Mouse (Mus musculus): ENCODE results near the gene Anp32a. TPM values are rescaled to one million over a fixed set of nuclear protein-coding genes. Genes with fewer than 3 reads are reported as not detected.
A peak's percentile ranks its signal among the peaks of the same experiment; 100 is the strongest.

Gene Anp32a
- polyA plus RNA-seq, 1 experiment from 2014 or later, result 135 TPM

DNA sequence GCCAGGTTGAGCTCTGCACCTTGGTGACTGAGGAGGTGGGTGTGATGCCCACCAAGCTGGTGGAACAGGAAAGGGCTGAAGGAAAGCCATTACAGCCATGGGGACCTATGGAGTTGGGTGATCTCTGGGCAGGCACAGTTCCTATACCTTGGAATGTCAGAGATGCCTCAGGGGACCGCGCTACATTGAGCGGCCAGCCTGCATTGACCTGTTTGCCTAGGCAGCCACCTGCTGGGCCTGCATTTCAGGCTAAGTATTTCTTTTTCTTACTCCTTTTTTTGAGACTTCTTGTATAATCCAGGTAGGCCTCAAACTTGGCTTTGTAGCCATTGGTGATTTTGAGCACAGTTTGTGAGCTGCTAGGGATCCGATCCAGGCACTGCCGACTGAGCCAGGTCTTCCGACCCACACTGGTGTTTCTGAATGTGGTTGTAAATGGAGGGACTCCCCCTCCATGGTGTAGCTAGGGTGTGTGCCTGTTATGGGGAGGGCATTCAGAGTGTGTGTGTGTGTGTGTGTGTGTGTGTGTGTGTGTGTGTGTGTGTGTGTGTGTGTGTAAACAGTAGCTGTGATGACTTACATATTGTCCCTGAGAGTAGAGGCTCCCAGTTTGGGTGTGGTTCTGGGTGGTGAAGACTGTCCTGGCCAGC, 27.3 kb downstream of the Anp32a start:
- H3K36me3 ChIP-seq (ENCODE audit: insufficient read depth), result peaks cover 23% of the 10 kb centered on the region
- H3K4me1 ChIP-seq (ENCODE audit: insufficient read depth), result peaks cover 68% of the 10 kb centered on the region
- peak overlapping the region; percentile 78 for H3K27ac ChIP-seq (ENCODE audit: low read depth)
- H3K4me3 ChIP-seq (ENCODE audit: low read depth, low read length), result no peak overlapping the region
- TF ChIP-seq CTCF (IDR thresholded peaks at IDR 0.05; ENCODE audit: low read depth), result no peak
- H3K9me3 ChIP-seq (ENCODE audit: low read depth, low read length), result no peaks in the 10 kb centered on the region
- H3K27me3 ChIP-seq (ENCODE audit: insufficient read depth, low read length), result no peaks in the 10 kb centered on the region
- H3K9ac ChIP-seq, result peak overlapping the region; percentile 18; the same call in 1 of the 2 replicates
- no peak overlapping the region for H3K4me2 ChIP-seq
- no peak for DNase-seq
- ATAC-seq (ENCODE audit: insufficient read depth), result no peak
- 73% methylated on average over 6 of the region's 6 CpGs for WGBS

GRCm38 (mm10) chr9:62369172-62369571, 28.1 kb downstream of the Anp32a start:
- Histone ChIP-seq H3K27ac (ENCODE audit: low read depth) (no peak overlapping the region), H3K4me2 (no peak overlapping the region), H3K4me3 (ENCODE audit: low read depth, low read length) (no peak overlapping the region), H3K4me1 (ENCODE audit: insufficient read depth) (peaks cover 65% of the 10 kb centered on the region), H3K9ac (no peak overlapping the region), H3K9me3 (ENCODE audit: low read depth, low read length) (no peaks in the 10 kb centered on the region), H3K36me3 (ENCODE audit: insufficient read depth) (peaks cover 31% of the 10 kb centered on the region), H3K27me3 (ENCODE audit: insufficient read depth, low read length) (no peaks in the 10 kb centered on the region)
- 64% methylated on average over 6 of the region's 6 CpGs for WGBS
- no peak for DNase-seq
- no peak for TF ChIP-seq CTCF (IDR thresholded peaks at IDR 0.05; ENCODE audit: low read depth)
- ATAC-seq (ENCODE audit: insufficient read depth), result no peak

GRCm38 (mm10) chr9:62370186-62370585, 29.1 kb downstream of the Anp32a start:
- no peak overlapping the region for H3K4me2 ChIP-seq
- peaks cover 57% of the 10 kb centered on the region for H3K4me1 ChIP-seq (ENCODE audit: insufficient read depth)
- DNase-seq, result no peak
- peaks cover 40% of the 10 kb centered on the region for H3K36me3 ChIP-seq (ENCODE audit: insufficient read depth)
- no peaks in the 10 kb centered on the region for H3K9me3 ChIP-seq (ENCODE audit: low read depth, low read length)
- H3K27ac ChIP-seq (ENCODE audit: low read depth), result no peak overlapping the region
- no peak overlapping the region for H3K4me3 ChIP-seq (ENCODE audit: low read depth, low read length)
- no peak overlapping the region for H3K9ac ChIP-seq
- ATAC-seq (ENCODE audit: insufficient read depth), result no peak
- TF ChIP-seq CTCF (IDR thresholded peaks at IDR 0.05; ENCODE audit: low read depth), result no peak
- WGBS, result 64% methylated on average over 9 of the region's 9 CpGs
- no peaks in the 10 kb centered on the region for H3K27me3 ChIP-seq (ENCODE audit: insufficient read depth, low read length)

DNA sequence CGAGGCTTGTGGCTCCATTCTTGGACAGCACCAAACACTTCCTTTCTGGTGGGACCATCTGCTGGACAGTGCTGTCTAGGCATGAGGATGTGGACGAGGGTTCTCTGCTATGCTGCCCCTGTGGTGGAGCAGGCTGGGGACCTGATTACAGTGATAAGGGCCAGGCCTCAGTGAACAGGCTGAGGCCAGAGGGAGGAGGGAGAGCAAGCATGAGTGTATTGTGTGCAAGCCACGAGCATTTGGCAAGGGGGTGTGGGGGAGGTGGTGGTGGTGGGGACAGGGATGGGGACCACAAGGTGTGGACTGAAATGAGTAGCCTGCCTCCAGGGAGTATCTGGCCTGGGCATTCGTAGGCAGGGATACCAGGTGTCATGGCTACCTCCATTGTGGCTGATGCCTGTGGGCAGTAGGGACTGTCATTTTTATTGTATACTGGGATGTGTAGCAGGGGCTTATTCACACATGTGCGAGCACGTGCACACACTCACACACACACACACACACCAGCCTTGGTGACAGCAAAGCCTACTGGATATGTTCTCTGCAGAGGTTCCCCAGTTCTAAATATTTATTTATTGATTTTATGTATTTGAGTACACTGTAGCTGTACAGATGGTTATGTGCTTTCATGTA, 29.7 kb downstream of the Anp32a start:
- TF ChIP-seq CTCF (IDR thresholded peaks at IDR 0.05; ENCODE audit: low read depth), result no peak
- peaks cover 51% of the 10 kb centered on the region; the same call in 1 of the 2 replicates for H3K4me1 ChIP-seq (ENCODE audit: insufficient read depth)
- no peak for ATAC-seq (ENCODE audit: insufficient read depth)

DNA sequence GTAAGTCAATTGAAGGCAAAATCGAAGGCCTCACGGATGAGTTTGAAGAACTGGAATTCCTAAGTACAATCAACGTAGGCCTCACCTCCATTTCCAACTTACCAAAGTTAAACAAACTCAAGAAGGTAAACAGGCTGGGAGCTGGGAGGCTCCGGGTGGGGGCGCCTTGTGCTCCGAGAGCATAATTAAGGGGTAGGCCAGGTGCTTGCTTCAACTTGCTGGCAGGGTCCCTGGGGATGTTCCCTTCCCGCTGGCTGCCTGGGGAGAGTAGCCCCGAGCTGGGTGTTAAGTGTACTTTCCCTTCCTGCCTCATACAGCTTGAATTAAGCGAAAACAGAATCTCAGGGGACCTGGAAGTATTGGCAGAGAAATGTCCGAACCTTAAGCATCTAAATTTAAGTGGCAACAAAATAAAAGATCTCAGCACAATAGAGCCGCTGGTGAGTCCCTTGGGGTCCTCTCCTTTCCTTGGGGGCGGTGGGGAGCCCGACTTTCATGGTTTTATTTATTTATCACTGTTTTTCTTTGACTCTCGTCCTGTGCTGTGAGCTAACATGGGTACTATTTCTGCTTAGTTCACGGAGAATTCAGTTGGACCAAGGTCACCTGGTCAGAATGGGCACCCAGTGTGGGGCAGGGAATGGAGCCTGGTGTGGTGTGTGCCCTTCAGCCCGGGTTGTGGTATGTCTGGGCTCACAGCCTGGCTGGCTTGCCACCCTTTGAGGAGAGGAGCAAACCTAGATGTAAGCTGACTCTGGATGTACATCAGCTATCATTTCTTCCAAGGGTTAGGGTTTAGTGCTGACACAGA, 30.9 kb downstream of the Anp32a start:
- Histone ChIP-seq H3K4me1 (ENCODE audit: insufficient read depth) (peaks cover 39% of the 10 kb centered on the region; the same call in 1 of the 2 replicates), H3K9me3 (ENCODE audit: low read depth, low read length) (no peaks in the 10 kb centered on the region), H3K4me3 (ENCODE audit: low read depth, low read length) (no peak overlapping the region), H3K4me2 (no peak overlapping the region), H3K27ac (ENCODE audit: low read depth) (no peak overlapping the region), H3K36me3 (ENCODE audit: insufficient read depth) (peaks cover 57% of the 10 kb centered on the region), H3K27me3 (ENCODE audit: insufficient read depth, low read length) (no peaks in the 10 kb centered on the region), H3K9ac (no peak overlapping the region)
- ATAC-seq (ENCODE audit: insufficient read depth) (no peak), DNase-seq (peak; percentile 32)
- no peak for TF ChIP-seq CTCF (IDR thresholded peaks at IDR 0.05; ENCODE audit: low read depth)
- WGBS, result 56% methylated on average over 16 of the region's 16 CpGs

More for the DNA sequence above, 29.7 kb downstream of the Anp32a start:
- no peaks in the 10 kb centered on the region for H3K27me3 ChIP-seq (ENCODE audit: insufficient read depth, low read length)
- no peak overlapping the region for H3K9ac ChIP-seq
- DNase-seq, result no peak
- no peak overlapping the region for H3K27ac ChIP-seq (ENCODE audit: low read depth)
- no peaks in the 10 kb centered on the region for H3K9me3 ChIP-seq (ENCODE audit: low read depth, low read length)
- H3K4me2 ChIP-seq, result no peak overlapping the region
- WGBS, result 63% methylated on average over 6 of the region's 6 CpGs
- peaks cover 45% of the 10 kb centered on the region for H3K36me3 ChIP-seq (ENCODE audit: insufficient read depth)
- H3K4me3 ChIP-seq (ENCODE audit: low read depth, low read length), result no peak overlapping the region

DNA sequence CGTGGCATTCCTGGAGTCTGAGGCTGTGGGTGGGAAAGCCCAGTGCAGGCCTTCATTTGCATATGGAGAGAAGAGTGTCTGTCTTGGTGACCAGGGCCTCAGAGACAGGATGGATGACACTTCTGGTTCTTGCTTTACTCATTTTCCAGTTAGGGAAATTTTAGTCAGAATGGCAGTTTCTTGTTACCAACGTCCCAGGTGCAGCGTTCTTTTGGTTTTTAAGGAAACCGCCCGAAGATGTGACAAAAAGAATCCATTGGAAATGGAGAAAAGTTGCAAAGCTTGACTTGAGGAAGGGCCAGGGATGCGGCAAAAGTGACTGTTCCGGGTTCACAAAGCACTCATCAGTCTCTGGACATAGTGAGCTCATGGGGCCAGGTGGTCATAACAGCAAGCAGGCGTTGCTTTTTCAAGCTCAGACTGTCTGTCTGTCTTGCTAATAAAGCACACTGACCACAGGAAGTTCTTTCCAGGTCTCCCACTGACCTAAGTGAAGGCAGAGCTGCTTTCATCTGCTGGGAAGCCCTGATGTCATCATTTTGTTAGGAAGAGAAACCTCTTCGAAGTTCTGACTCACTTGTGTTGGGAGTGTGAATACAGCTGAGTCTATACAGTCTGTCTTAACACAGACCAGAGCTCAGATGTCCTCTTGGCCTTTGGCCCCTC, 31.6 kb downstream of the Anp32a start:
- 70% methylated on average over 9 of the region's 9 CpGs for WGBS
- Histone ChIP-seq H3K27me3 (ENCODE audit: insufficient read depth, low read length) (no peaks in the 10 kb centered on the region), H3K4me2 (no peak overlapping the region), H3K9ac (no peak overlapping the region), H3K4me1 (ENCODE audit: insufficient read depth) (peaks cover 33% of the 10 kb centered on the region; the same call in 1 of the 2 replicates), H3K27ac (ENCODE audit: low read depth) (no peak overlapping the region), H3K36me3 (ENCODE audit: insufficient read depth) (peaks cover 65% of the 10 kb centered on the region), H3K4me3 (ENCODE audit: low read depth, low read length) (no peak overlapping the region), H3K9me3 (ENCODE audit: low read depth, low read length) (no peaks in the 10 kb centered on the region)
- TF ChIP-seq CTCF (IDR thresholded peaks at IDR 0.05; ENCODE audit: low read depth), result no peak
- DNase-seq (no peak), ATAC-seq (ENCODE audit: insufficient read depth) (no peak)

All from lung, embryonic 14.5 days (tissue).